Mouse (Mus musculus): ENCODE data around the gene Fam210b. TPM values are rescaled to one million over a fixed set of nuclear protein-coding genes. Genes with fewer than 3 reads are reported as not detected.

The Fam210b gene
- polyA plus RNA-seq, 1 experiment from 2014 or later, result 18.8 TPM

GRCm38 (mm10) chr2:172346933-172347611, 1.7 kb downstream of the Fam210b start:
- peak overlapping the region; percentile 100 for H3K4me2 ChIP-seq (ENCODE audit: low read length)
- no peaks in the 10 kb centered on the region for H3K9me3 ChIP-seq (ENCODE audit: control insufficient read depth, low read length)
- no peak overlapping the region for H3K27ac ChIP-seq (ENCODE audit: low read depth, low read length)
- WGBS, result 65% methylated on average over 8 of the region's 8 CpGs
- no peak for ATAC-seq
- H3K27me3 ChIP-seq (replicated peaks; ENCODE audit: control insufficient read depth, insufficient read depth, low read length), result no peaks in the 10 kb centered on the region
- no peak overlapping the region for H3K4me3 ChIP-seq (ENCODE audit: low read length)
- no peak overlapping the region for H3K9ac ChIP-seq (ENCODE audit: low read depth, low read length)
- H3K4me1 ChIP-seq (ENCODE audit: control insufficient read depth, insufficient read depth, low read depth, low read length), result peaks cover 22% of the 10 kb centered on the region
- H3K36me3 ChIP-seq (ENCODE audit: control insufficient read depth, insufficient read depth, low read length), result no peaks in the 10 kb centered on the region

- Histone ChIP-seq H3K4me1 (ENCODE audit: control insufficient read depth, insufficient read depth, low read depth, low read length) (peaks cover 27% of the 10 kb centered on the region), H3K9me3 (ENCODE audit: control insufficient read depth, low read length) (no peaks in the 10 kb centered on the region), H3K36me3 (ENCODE audit: control insufficient read depth, insufficient read depth, low read length) (no peaks in the 10 kb centered on the region), H3K4me2 (ENCODE audit: low read length) (no peak overlapping the region; the same call in 1 of the 2 replicates), H3K27ac (ENCODE audit: low read depth, low read length) (0 out of 2 replicates have a peak overlapping the region, but pooled peaks have one; percentile 29), H3K27me3 (replicated peaks; ENCODE audit: control insufficient read depth, insufficient read depth, low read length) (no peaks in the 10 kb centered on the region), H3K9ac (ENCODE audit: low read depth, low read length) (0 out of 2 replicates have a peak overlapping the region, but pooled peaks have one; percentile 27), H3K4me3 (ENCODE audit: low read length) (no peak overlapping the region)
- ATAC-seq, result no peak
- WGBS, result 33% methylated on average over 3 of the region's 3 CpGs
Observed at GRCm38 (mm10) chr2:172348297-172348950, 3.1 kb downstream of the Fam210b start.

- Histone ChIP-seq H3K9ac (ENCODE audit: low read depth, low read length) (no peak overlapping the region), H3K4me3 (ENCODE audit: low read length) (no peak overlapping the region), H3K9me3 (ENCODE audit: control insufficient read depth, low read length) (no peaks in the 10 kb centered on the region), H3K36me3 (ENCODE audit: control insufficient read depth, insufficient read depth, low read length) (no peaks in the 10 kb centered on the region), H3K4me1 (ENCODE audit: control insufficient read depth, insufficient read depth, low read depth, low read length) (peaks cover 29% of the 10 kb centered on the region), H3K27me3 (replicated peaks; ENCODE audit: control insufficient read depth, insufficient read depth, low read length) (no peaks in the 10 kb centered on the region), H3K27ac (ENCODE audit: low read depth, low read length) (no peak overlapping the region), H3K4me2 (ENCODE audit: low read length) (no peak overlapping the region)
- no peak for ATAC-seq
- 81% methylated on average over 14 of the region's 14 CpGs for WGBS
Observed at GRCm38 (mm10) chr2:172349776-172350175, 4.4 kb downstream of the Fam210b start.

- Histone ChIP-seq H3K36me3 (ENCODE audit: control insufficient read depth, insufficient read depth, low read length) (no peaks in the 10 kb centered on the region), H3K4me3 (ENCODE audit: low read length) (no peak overlapping the region), H3K4me1 (ENCODE audit: control insufficient read depth, insufficient read depth, low read depth, low read length) (peaks cover 27% of the 10 kb centered on the region), H3K4me2 (ENCODE audit: low read length) (no peak overlapping the region), H3K9ac (ENCODE audit: low read depth, low read length) (no peak overlapping the region), H3K9me3 (ENCODE audit: control insufficient read depth, low read length) (no peaks in the 10 kb centered on the region), H3K27me3 (replicated peaks; ENCODE audit: control insufficient read depth, insufficient read depth, low read length) (no peaks in the 10 kb centered on the region), H3K27ac (ENCODE audit: low read depth, low read length) (no peak overlapping the region)
- no peak for ATAC-seq
- WGBS, result 86% methylated on average over 8 of the region's 8 CpGs
Observed at GRCm38 (mm10) chr2:172350773-172351172, 5.4 kb downstream of the Fam210b start.

- Histone ChIP-seq H3K27ac (ENCODE audit: low read depth, low read length) (no peak overlapping the region), H3K27me3 (replicated peaks; ENCODE audit: control insufficient read depth, insufficient read depth, low read length) (no peaks in the 10 kb centered on the region), H3K9ac (ENCODE audit: low read depth, low read length) (no peak overlapping the region), H3K4me3 (ENCODE audit: low read length) (no peak overlapping the region), H3K36me3 (ENCODE audit: control insufficient read depth, insufficient read depth, low read length) (no peaks in the 10 kb centered on the region), H3K4me2 (ENCODE audit: low read length) (no peak overlapping the region), H3K4me1 (ENCODE audit: control insufficient read depth, insufficient read depth, low read depth, low read length) (peaks cover 19% of the 10 kb centered on the region), H3K9me3 (ENCODE audit: control insufficient read depth, low read length) (no peaks in the 10 kb centered on the region)
- no peak for ATAC-seq
- 34% methylated on average over 9 of the region's 9 CpGs for WGBS
Observed at GRCm38 (mm10) chr2:172353218-172353617, 7.9 kb downstream of the Fam210b start.

- no peak for ATAC-seq
- 50% methylated on average over 9 of the region's 9 CpGs for WGBS
Observed at GRCm38 (mm10) chr2:172354761-172355160, 9.4 kb downstream of the Fam210b start.

GRCm38 (mm10) chr2:172355833-172356232, 10.5 kb downstream of the Fam210b start:
- Histone ChIP-seq H3K36me3 (ENCODE audit: control insufficient read depth, insufficient read depth, low read length) (no peaks in the 10 kb centered on the region), H3K9ac (ENCODE audit: low read depth, low read length) (no peak overlapping the region), H3K4me3 (ENCODE audit: low read length) (no peak overlapping the region), H3K4me2 (ENCODE audit: low read length) (no peak overlapping the region), H3K27ac (ENCODE audit: low read depth, low read length) (no peak overlapping the region), H3K4me1 (ENCODE audit: control insufficient read depth, insufficient read depth, low read depth, low read length) (peaks cover 10% of the 10 kb centered on the region; the same call in 1 of the 2 replicates), H3K9me3 (ENCODE audit: control insufficient read depth, low read length) (no peaks in the 10 kb centered on the region), H3K27me3 (replicated peaks; ENCODE audit: control insufficient read depth, insufficient read depth, low read length) (no peaks in the 10 kb centered on the region)
- ATAC-seq, result peak; percentile 17; the same call in 1 of the 2 replicates
- WGBS, result 81% methylated on average over 5 of the region's 5 CpGs

More at GRCm38 (mm10) chr2:172354761-172355160, 9.4 kb downstream of the Fam210b start:
- no peak overlapping the region for H3K4me2 ChIP-seq (ENCODE audit: low read length)
- H3K4me1 ChIP-seq (ENCODE audit: control insufficient read depth, insufficient read depth, low read depth, low read length), result peaks cover 10% of the 10 kb centered on the region; the same call in 1 of the 2 replicates
- H3K9me3 ChIP-seq (ENCODE audit: control insufficient read depth, low read length), result no peaks in the 10 kb centered on the region
- no peak overlapping the region for H3K4me3 ChIP-seq (ENCODE audit: low read length)
- no peaks in the 10 kb centered on the region for H3K27me3 ChIP-seq (replicated peaks; ENCODE audit: control insufficient read depth, insufficient read depth, low read length)
- H3K27ac ChIP-seq (ENCODE audit: low read depth, low read length), result no peak overlapping the region
- no peak overlapping the region for H3K9ac ChIP-seq (ENCODE audit: low read depth, low read length)
- H3K36me3 ChIP-seq (ENCODE audit: control insufficient read depth, insufficient read depth, low read length), result no peaks in the 10 kb centered on the region

- no peaks in the 10 kb centered on the region for H3K27me3 ChIP-seq (replicated peaks; ENCODE audit: control insufficient read depth, insufficient read depth, low read length)
- WGBS, result 90% methylated on average over 7 of the region's 7 CpGs
Observed at GRCm38 (mm10) chr2:172363176-172363575, 17.8 kb downstream of the Fam210b start.

More at GRCm38 (mm10) chr2:172363176-172363575, 17.8 kb downstream of the Fam210b start:
- Histone ChIP-seq H3K4me1 (ENCODE audit: control insufficient read depth, insufficient read depth, low read depth, low read length) (no peaks in the 10 kb centered on the region), H3K9ac (ENCODE audit: low read depth, low read length) (no peak overlapping the region), H3K27ac (ENCODE audit: low read depth, low read length) (no peak overlapping the region), H3K9me3 (ENCODE audit: control insufficient read depth, low read length) (no peaks in the 10 kb centered on the region), H3K36me3 (ENCODE audit: control insufficient read depth, insufficient read depth, low read length) (0 out of 2 replicates have a peak, but pooled peaks cover 2% of the 10 kb centered on the region), H3K4me3 (ENCODE audit: low read length) (no peak overlapping the region), H3K4me2 (ENCODE audit: low read length) (no peak overlapping the region)
- no peak for ATAC-seq
